Mouse (Mus musculus): ENCODE data around the gene AI854703.

DNA sequence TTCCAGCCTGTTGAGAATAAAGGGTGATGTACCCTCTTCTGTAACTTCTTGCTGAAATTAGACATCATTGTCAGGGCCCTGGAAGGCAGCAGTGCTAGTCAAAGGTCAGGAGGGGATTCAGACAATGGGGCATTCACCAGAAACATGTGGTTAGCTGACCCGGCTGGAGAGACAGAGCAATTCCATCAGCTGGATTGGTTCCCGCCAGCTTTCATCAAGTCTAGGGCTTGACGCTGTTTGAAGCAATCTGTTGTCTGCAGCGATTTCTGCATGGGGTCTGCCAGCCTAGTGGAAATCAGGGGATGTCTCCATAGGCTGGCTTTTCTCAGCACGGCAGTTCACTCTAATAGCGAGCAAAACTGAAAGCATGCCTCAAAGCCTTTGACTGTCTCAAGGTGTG is 10.0 kb downstream of the AI854703 start:
- TF ChIP-seq POLR2A (IDR thresholded peaks at IDR 0.05; ENCODE audit: borderline replicate concordance, control insufficient read depth, low read depth, low read length) (no peak), CTCF (IDR thresholded peaks at IDR 0.05; ENCODE audit: control insufficient read depth, insufficient read depth, low read length) (no peak)
